Mouse (Mus musculus): ENCODE results near the gene Dpp9. TPM values are rescaled to one million over a fixed set of nuclear protein-coding genes. Genes with fewer than 3 reads are reported as not detected.

The Dpp9 gene
- polyA plus RNA-seq, 1 experiment from 2014 or later, result 46.9 TPM

- H3K27me3 ChIP-seq (ENCODE audit: low read depth, poor library complexity, severe bottlenecking), result peaks cover 100% of the 10 kb centered on the region
Observed at GRCm38 (mm10) chr17:56141702-56142605, 76.8 kb downstream of the Dpp9 start.

GRCm38 (mm10) chr17:56139858-56140595, 78.7 kb downstream of the Dpp9 start, which contains the start of gene Sema6b:
Gene Sema6b, minus strand, starts transcription at chr17:56140343.
- H3K27me3 ChIP-seq (ENCODE audit: low read depth, poor library complexity, severe bottlenecking), result peaks cover 99% of the 10 kb centered on the region
- no peaks in the 10 kb centered on the region for H3K36me3 ChIP-seq
- WGBS, result 1% methylated on average over 79 of the region's 79 CpGs
- peak; percentile 81 for DNase-seq (ENCODE audit: low spot score)
- no peaks in the 10 kb centered on the region for H3K9me3 ChIP-seq (replicated peaks)
- peaks cover 67% of the 10 kb centered on the region for H3K4me1 ChIP-seq
- H3K4me3 ChIP-seq, result peak within 1 kb of the TSS; percentile 79
- peak within 1 kb of the TSS; percentile 81 for H3K27ac ChIP-seq (replicated peaks)

More at GRCm38 (mm10) chr17:56141702-56142605, 76.8 kb downstream of the Dpp9 start:
- Histone ChIP-seq H3K27ac (replicated peaks) (peak overlapping the region; percentile 79), H3K9me3 (replicated peaks) (no peaks in the 10 kb centered on the region), H3K4me3 (peak overlapping the region; percentile 57), H3K4me1 (peaks cover 76% of the 10 kb centered on the region), H3K36me3 (no peaks in the 10 kb centered on the region)
- WGBS, result under 1% methylated on average over 38 of the region's 47 CpGs
- DNase-seq (ENCODE audit: low spot score), result peak; percentile 73

- WGBS, result 5% methylated on average over 21 of the region's 21 CpGs
- peaks cover 74% of the 10 kb centered on the region for H3K4me1 ChIP-seq
- H3K4me3 ChIP-seq, result peak overlapping the region; percentile 79
- DNase-seq (ENCODE audit: low spot score), result no peak
- H3K27me3 ChIP-seq (ENCODE audit: low read depth, poor library complexity, severe bottlenecking), result peaks cover 93% of the 10 kb centered on the region
- peak overlapping the region; percentile 81 for H3K27ac ChIP-seq (replicated peaks)
- H3K9me3 ChIP-seq (replicated peaks), result no peaks in the 10 kb centered on the region
- H3K36me3 ChIP-seq, result no peaks in the 10 kb centered on the region
Observed at GRCm38 (mm10) chr17:56139355-56139754, 79.3 kb downstream of the Dpp9 start.

- no peak overlapping the region for H3K27ac ChIP-seq (replicated peaks)
- peaks cover 86% of the 10 kb centered on the region for H3K4me1 ChIP-seq
- no peaks in the 10 kb centered on the region for H3K9me3 ChIP-seq (replicated peaks)
- no peak for DNase-seq (ENCODE audit: low spot score)
- H3K27me3 ChIP-seq (ENCODE audit: low read depth, poor library complexity, severe bottlenecking), result peaks cover 80% of the 10 kb centered on the region
- 15% methylated on average over 25 of the region's 25 CpGs for WGBS
- no peaks in the 10 kb centered on the region for H3K36me3 ChIP-seq
- peak overlapping the region; percentile 79 for H3K4me3 ChIP-seq
Observed at GRCm38 (mm10) chr17:56137839-56138613, 80.7 kb downstream of the Dpp9 start.

MicroRNAs encoded within 50 kb of the gene (microRNA counts, 519-probe panel; counts per million panel counts)
- not detected for microRNA mmu-miR-7b

Small RNAs within 50 kb of the gene (microRNA-seq; reads per million reads assigned to microRNA genes)
- gene Gm44397 (not detected), gene Mir7b (101 reads per million, percentile 51 among the genes with 10 or more reads in this experiment)

Other genes with a start within 250 kb of the Dpp9 start
- 68.4 and 103 TPM in 2 replicates for gene Shd, start 248.4 kb downstream of the Dpp9 start, polyA plus RNA-seq (2016; fragmentation: Nextera tagmentation; extraction: Ambion mirVana)
- gene Fsd1, start 232.4 kb downstream of the Dpp9 start, polyA plus RNA-seq (2016; fragmentation: Nextera tagmentation; extraction: Ambion mirVana), result 78.4 and 95.0 TPM in 2 replicates
- 5.2 and 5.5 TPM in 2 replicates for gene Stap2, start 213.3 kb downstream of the Dpp9 start, polyA plus RNA-seq (2016; fragmentation: Nextera tagmentation; extraction: Ambion mirVana)
- 131 and 160 TPM in 2 replicates for gene Mpnd, start 213.2 kb downstream of the Dpp9 start, polyA plus RNA-seq (2016; fragmentation: Nextera tagmentation; extraction: Ambion mirVana)
- 161 and 162 TPM in 2 replicates for gene Sh3gl1, start 182.3 kb downstream of the Dpp9 start, polyA plus RNA-seq (2016; fragmentation: Nextera tagmentation; extraction: Ambion mirVana)
- gene Chaf1a, start 178.5 kb downstream of the Dpp9 start, polyA plus RNA-seq (2016; fragmentation: Nextera tagmentation; extraction: Ambion mirVana), result 45.4 and 49.3 TPM in 2 replicates
- gene Ubxn6, start 143.9 kb downstream of the Dpp9 start, polyA plus RNA-seq (2016; fragmentation: Nextera tagmentation; extraction: Ambion mirVana), result 35.7 and 41.2 TPM in 2 replicates
- 188 and 191 TPM in 2 replicates for gene Hdgfl2, start 139.3 kb downstream of the Dpp9 start, polyA plus RNA-seq (2016; fragmentation: Nextera tagmentation; extraction: Ambion mirVana)
- gene Plin4, start 109.1 kb downstream of the Dpp9 start, polyA plus RNA-seq (2016; fragmentation: Nextera tagmentation; extraction: Ambion mirVana), result 0.04 and 0.11 TPM in 2 replicates
- 0.11 and 0.21 TPM in 2 replicates for gene Plin5, start 101.3 kb downstream of the Dpp9 start, polyA plus RNA-seq (2016; fragmentation: Nextera tagmentation; extraction: Ambion mirVana)
- gene Lrg1, start 96.9 kb downstream of the Dpp9 start, polyA plus RNA-seq (2016; fragmentation: Nextera tagmentation; extraction: Ambion mirVana), result not detected in 2 replicates
- 1.2 and 1.8 TPM in 2 replicates for gene Sema6b, start 78.6 kb downstream of the Dpp9 start, polyA plus RNA-seq (2016; fragmentation: Nextera tagmentation; extraction: Ambion mirVana)
- gene Tnfaip8l1, start 56.4 kb downstream of the Dpp9 start, polyA plus RNA-seq (2016; fragmentation: Nextera tagmentation; extraction: Ambion mirVana), result 7.2 and 8.4 TPM in 2 replicates
- 77.0 and 78.4 TPM in 2 replicates for gene Mydgf, start 35.0 kb downstream of the Dpp9 start, polyA plus RNA-seq (2016; fragmentation: Nextera tagmentation; extraction: Ambion mirVana)
- gene Fem1a, start 37.9 kb upstream of the Dpp9 start, polyA plus RNA-seq (2016; fragmentation: Nextera tagmentation; extraction: Ambion mirVana), result 11.7 and 15.1 TPM in 2 replicates
- 2.4 and 3.1 TPM in 2 replicates for gene Ticam1, start 57.9 kb upstream of the Dpp9 start, polyA plus RNA-seq (2016; fragmentation: Nextera tagmentation; extraction: Ambion mirVana)
- gene Plin3, start 74.0 kb upstream of the Dpp9 start, polyA plus RNA-seq (2016; fragmentation: Nextera tagmentation; extraction: Ambion mirVana), result 59.5 and 70.0 TPM in 2 replicates
- gene Arrdc5, start 81.4 kb upstream of the Dpp9 start, polyA plus RNA-seq (2016; fragmentation: Nextera tagmentation; extraction: Ambion mirVana), result not detected in 2 replicates
- gene Uhrf1, start 84.4 kb upstream of the Dpp9 start, polyA plus RNA-seq (2016; fragmentation: Nextera tagmentation; extraction: Ambion mirVana), result 291 and 321 TPM in 2 replicates
- gene Kdm4b, start 107.2 kb upstream of the Dpp9 start, polyA plus RNA-seq (2016; fragmentation: Nextera tagmentation; extraction: Ambion mirVana), result 45.2 and 56.1 TPM in 2 replicates